Mouse (Mus musculus): Measurements from ENCODE around the gene Rhbdd2. TPM values are rescaled to one million over a fixed set of nuclear protein-coding genes. Genes with fewer than 3 reads are reported as not detected.

The Rhbdd2 gene
- polyA plus RNA-seq, 1 experiment from 2014 or later = 64.6 TPM

DNA sequence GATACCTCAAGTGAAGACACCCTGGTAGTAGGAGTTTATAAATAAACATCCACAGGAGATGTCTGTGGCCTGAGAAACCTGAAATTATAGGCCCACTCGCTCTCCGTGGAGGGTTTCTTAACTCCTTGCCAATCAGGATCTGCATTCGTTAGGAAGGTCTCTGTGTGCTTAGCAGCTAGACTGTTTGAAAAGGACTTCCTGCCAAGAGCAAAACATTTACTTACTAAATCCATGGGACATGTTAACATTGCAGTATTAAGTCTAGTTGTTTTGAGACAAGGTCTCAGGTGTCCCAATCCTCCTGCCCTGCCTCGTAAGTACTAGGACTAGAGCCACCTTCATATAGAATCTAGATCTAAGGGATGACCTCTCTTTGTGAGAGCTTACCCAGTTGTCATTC lies 58.8 kb downstream of the Rhbdd2 start:
- no peak overlapping the region for H3K4me2 ChIP-seq (replicated peaks)

DNA sequence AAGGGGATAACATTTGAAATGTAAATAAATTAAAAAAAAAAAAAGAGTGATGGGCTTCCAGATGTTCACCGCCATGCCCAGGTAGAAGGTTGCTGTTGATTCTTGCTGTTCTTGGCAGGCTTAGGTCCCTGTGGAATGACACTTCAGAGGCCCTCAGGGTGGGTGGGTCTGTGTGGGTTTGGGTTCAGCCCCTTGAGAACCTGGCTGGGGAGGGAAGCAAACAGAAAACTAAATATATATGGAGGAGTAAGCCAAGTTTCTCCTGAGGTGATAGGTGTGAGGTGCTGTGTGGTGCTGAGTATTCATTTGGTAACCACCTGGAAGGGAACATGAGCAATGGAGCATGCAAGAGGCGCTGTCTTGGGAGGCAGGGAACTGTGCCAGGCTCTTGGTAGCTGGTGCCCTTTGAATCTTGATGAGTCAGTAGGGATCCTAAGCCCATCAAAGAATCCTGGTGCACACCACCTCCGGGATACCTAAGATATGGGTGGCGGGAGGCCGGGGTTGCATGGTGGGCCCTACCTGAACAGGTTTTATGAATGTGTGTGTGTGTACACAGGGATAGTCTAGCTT lies 60.9 kb downstream of the Rhbdd2 start:
- Histone ChIP-seq H3K4me1 (peaks cover 20% of the 10 kb centered on the region), H3K36me3 (no peaks in the 10 kb centered on the region; the same call in 1 of the 2 replicates), H3K4me3 (no peak overlapping the region), H3K9me3 (no peaks in the 10 kb centered on the region), H3K9ac (replicated peaks) (no peak overlapping the region), H3K4me2 (replicated peaks) (no peak overlapping the region), H3K27ac (replicated peaks) (no peak overlapping the region), H3K27me3 (no peaks in the 10 kb centered on the region)
- ATAC-seq (ENCODE audit: low FRiP score, low read depth) = no peak
- WGBS = 94% methylated on average over 5 of the region's 5 CpGs

More for the DNA sequence above, 58.8 kb downstream of the Rhbdd2 start:
- 79% methylated on average over 4 of the region's 4 CpGs for WGBS
- Histone ChIP-seq H3K4me1 (peaks cover 24% of the 10 kb centered on the region), H3K4me3 (no peak overlapping the region), H3K27ac (replicated peaks) (no peak overlapping the region), H3K9me3 (no peaks in the 10 kb centered on the region), H3K27me3 (no peaks in the 10 kb centered on the region), H3K9ac (replicated peaks) (no peak overlapping the region), H3K36me3 (no peaks in the 10 kb centered on the region)
- ATAC-seq (ENCODE audit: low FRiP score, low read depth) = no peak

DNA sequence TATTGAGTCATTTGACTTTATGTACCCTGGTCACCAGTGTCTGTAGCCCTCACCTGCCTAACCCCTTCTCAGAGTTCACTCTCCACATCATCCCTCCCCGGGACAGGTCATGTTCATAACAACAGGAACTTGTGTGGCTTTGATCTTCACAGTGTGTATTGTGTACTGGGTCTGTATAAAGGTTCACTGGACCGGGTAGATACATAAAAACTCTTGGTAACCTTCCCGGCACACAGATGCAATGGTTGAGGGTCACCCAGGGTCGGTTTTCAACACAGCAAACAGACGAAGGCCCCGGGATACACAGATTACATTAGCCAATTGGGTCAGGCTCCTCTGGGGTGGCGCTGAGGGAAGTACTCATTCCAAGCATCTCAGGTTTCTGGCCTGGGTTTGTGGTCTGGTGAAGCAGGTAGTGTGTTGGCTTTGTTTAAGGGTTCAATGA lies 62.9 kb downstream of the Rhbdd2 start:
- ATAC-seq (ENCODE audit: low FRiP score, low read depth) = no peak
- Histone ChIP-seq H3K4me3 (no peak overlapping the region), H3K27ac (replicated peaks) (no peak overlapping the region), H3K27me3 (no peaks in the 10 kb centered on the region), H3K9me3 (no peaks in the 10 kb centered on the region), H3K4me2 (replicated peaks) (no peak overlapping the region), H3K4me1 (peaks cover 10% of the 10 kb centered on the region), H3K9ac (replicated peaks) (no peak overlapping the region), H3K36me3 (peaks cover 11% of the 10 kb centered on the region)
- WGBS = 74% methylated on average over 7 of the region's 7 CpGs

Other genes starting within 250 kb of the Rhbdd2 start
- 20.9 and 24.9 TPM in 2 replicates for gene Pom121, start 238.1 kb upstream of the Rhbdd2 start, polyA plus RNA-seq (2016; fragmentation: Nextera tagmentation; extraction: Ambion mirVana)
- gene Hip1, start 87.5 kb upstream of the Rhbdd2 start, polyA plus RNA-seq (2016; fragmentation: Nextera tagmentation; extraction: Ambion mirVana) = 68.4 and 69.7 TPM in 2 replicates
- gene Ccl26, start 69.0 kb upstream of the Rhbdd2 start, polyA plus RNA-seq (2016; fragmentation: Nextera tagmentation; extraction: Ambion mirVana) = not detected in 2 replicates
- 4.7 and 4.8 TPM in 2 replicates for gene Ccl24, start 59.6 kb upstream of the Rhbdd2 start, polyA plus RNA-seq (2016; fragmentation: Nextera tagmentation; extraction: Ambion mirVana)
- 141 and 145 TPM in 2 replicates for gene Por, start 37.4 kb downstream of the Rhbdd2 start, polyA plus RNA-seq (2016; fragmentation: Nextera tagmentation; extraction: Ambion mirVana)
- 58.3 and 65.3 TPM in 2 replicates for gene Tmem120a, start 111.8 kb downstream of the Rhbdd2 start, polyA plus RNA-seq (2016; fragmentation: Nextera tagmentation; extraction: Ambion mirVana)
- gene Styxl1, start 145.8 kb downstream of the Rhbdd2 start, polyA plus RNA-seq (2016; fragmentation: Nextera tagmentation; extraction: Ambion mirVana) = 0.18 and 0.64 TPM in 2 replicates
- gene Mdh2, start 145.9 kb downstream of the Rhbdd2 start, polyA plus RNA-seq (2016; fragmentation: Nextera tagmentation; extraction: Ambion mirVana) = 526 and 540 TPM in 2 replicates
- 72.1 and 73.3 TPM in 2 replicates for gene Srrm3, start 174.3 kb downstream of the Rhbdd2 start, polyA plus RNA-seq (2016; fragmentation: Nextera tagmentation; extraction: Ambion mirVana)

Data from midbrain, embryonic 12.5 days (tissue).